Mouse (Mus musculus) CD4-positive, CD25-positive, alpha-beta regulatory T cell, adult 4 months (primary cell): ENCODE measurements around the gene Trpm8. TPM values are rescaled to one million over a fixed set of nuclear protein-coding genes. Genes with fewer than 3 reads are reported as not detected.

Experiments used
- ATAC-seq: one replicate; pipeline ENCODE4 v1.8.0; 2017
- polyA plus RNA-seq, 2 experiments: library from polyadenylated mRNA; unstranded; fragments of 100-300 nt; shearing (Covaris generic); gene quantifications; one replicate each; pipeline ENCODE4 v1.2.1; 2017

Trpm8 gene
- polyA plus RNA-seq, 2 experiments from 2014 or later: not detected

DNA sequence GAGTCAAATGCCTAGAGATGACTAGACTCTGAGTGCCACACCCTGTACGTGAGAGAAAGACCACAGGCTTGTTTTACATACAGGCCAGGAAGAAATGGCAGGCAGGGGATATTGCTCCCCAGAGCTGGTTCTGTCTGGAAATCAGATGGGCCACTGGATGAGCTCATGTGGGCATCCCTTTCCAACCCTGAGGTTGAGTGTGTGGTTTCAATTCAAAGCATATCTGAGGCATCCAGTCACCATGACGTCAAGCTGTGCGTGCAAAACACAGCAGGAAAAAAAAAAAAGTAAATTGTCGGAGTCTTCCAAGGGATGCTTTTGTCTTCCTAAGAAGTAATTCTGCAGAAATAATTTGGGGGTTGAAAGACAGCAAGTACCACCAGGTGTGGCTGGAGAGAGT, 83.6 kb downstream of the Trpm8 start:
- ATAC-seq: no peak

- no peak for ATAC-seq
These were observed 89.6 kb downstream of the Trpm8 start for GRCm38 (mm10) chr1:88366881-88367644.

GRCm38 (mm10) chr1:88378446-88378845, 101.0 kb downstream of the Trpm8 start:
- no peak for ATAC-seq

GRCm38 (mm10) chr1:88391632-88392031, 114.2 kb downstream of the Trpm8 start:
- ATAC-seq: no peak

- ATAC-seq: no peak
These were observed 115.9 kb downstream of the Trpm8 start for GRCm38 (mm10) chr1:88393321-88393720.

- ATAC-seq: no peak
These were observed 125.9 kb downstream of the Trpm8 start for GRCm38 (mm10) chr1:88403378-88403777.

- no peak for ATAC-seq
These were observed 128.8 kb downstream of the Trpm8 start for GRCm38 (mm10) chr1:88406078-88406806.

DNA sequence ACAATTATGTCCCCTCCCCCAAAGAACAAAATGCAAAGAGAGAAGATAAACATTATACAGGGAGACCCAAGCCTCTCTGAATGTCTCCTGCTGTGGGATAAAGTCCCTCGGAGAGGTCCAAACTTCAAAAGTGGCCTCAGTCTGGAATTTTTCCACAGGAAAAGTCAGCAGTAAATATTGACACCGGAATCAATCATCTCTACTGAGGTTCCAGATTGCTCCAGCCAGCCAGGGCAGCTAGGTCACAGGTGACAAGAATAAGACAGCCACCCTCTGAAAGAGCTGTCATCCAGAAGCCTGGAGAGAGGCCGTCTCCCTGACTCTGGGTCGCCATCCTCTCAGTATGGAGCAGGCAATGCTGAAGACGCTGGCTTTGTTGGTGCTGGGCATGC, 129.3 kb downstream of the Trpm8 start, which contains the start of gene Spp2:
Gene Spp2, plus strand, starts transcription at position 155 of the 392 bp plus-strand sequence.
- no peak for ATAC-seq

DNA sequence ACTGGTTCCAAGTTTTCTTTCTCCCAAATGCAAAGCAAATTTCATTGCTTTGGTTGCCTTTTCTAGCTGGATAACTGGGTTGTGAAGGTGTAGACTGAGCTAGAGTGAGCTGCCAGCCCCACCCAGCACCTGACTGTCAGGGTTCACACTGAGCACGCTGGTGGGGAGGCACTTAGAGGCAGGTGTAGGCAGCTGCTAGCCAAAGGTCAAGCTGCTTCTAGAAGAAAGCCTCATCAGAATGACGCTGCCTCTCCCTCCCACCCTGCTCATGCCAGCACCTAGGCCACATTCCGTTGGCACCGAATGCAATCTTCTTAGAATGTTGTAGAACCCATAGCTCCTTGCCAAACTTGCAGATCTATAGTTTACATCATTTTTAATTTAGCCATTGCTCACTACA, 130.9 kb downstream of the Trpm8 start:
- no peak for ATAC-seq

GRCm38 (mm10) chr1:88412013-88412412, 134.6 kb downstream of the Trpm8 start:
- ATAC-seq: no peak

- no peak for ATAC-seq
These were observed 141.5 kb downstream of the Trpm8 start for GRCm38 (mm10) chr1:88418943-88419342.

- ATAC-seq: no peak
These were observed 144.6 kb downstream of the Trpm8 start for GRCm38 (mm10) chr1:88422045-88422444.

DNA sequence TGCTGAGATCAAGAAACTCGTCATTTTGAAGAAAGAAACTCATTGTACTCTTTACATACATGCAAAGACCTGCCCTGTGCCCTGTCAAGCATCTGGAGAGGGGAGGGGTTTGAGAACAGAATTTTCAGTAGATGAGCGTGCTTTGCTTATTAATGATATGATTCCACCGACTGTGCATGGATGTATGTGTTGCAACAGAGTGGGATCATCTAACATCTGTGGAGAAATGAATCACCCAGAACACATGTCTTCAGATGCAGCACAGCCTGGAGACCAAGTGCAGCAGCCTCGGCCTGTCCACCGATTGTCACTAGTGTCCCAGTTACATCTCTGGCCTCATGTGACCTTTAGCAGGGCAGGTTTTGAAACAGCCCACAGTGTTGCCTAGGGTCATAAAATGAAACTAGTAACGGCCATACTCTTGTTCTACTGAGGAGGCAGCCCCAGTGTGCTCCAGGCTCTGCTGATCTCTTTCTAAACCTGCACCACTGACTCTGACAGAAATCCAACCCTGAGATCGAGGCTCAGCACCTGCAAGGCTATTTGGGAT, 145.5 kb downstream of the Trpm8 start:
- no peak for ATAC-seq

DNA sequence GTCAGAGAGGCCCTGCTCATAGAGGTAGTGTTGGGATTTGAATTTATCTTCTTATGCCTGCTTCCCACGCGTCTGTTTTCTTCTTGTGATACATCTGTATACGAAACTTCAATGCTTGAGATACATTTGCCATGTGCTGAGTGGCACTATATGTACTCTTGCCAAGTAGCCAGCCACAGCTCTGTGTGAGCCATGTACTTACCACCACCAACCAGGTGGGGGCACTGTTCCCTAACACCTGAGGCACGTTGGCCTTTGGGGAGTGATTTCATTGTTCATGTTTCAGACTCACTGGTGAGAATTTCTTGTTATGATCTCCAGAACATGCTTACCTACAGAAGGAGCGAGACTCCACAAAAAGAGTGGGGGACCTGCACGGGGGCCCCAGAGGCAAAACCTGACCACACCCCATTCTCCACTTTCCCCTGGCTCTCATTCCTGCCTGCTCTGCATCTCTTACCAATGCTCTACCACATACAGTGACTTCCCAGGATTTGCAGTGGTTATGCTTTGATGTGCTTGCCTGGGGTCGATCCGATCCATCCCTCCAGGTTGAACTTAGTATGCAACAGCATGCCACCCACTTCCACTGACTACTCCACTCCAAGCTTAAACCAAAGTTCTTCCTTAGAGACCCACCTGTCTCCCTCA, 147.3 kb downstream of the Trpm8 start:
- peak; percentile 85 for ATAC-seq

DNA sequence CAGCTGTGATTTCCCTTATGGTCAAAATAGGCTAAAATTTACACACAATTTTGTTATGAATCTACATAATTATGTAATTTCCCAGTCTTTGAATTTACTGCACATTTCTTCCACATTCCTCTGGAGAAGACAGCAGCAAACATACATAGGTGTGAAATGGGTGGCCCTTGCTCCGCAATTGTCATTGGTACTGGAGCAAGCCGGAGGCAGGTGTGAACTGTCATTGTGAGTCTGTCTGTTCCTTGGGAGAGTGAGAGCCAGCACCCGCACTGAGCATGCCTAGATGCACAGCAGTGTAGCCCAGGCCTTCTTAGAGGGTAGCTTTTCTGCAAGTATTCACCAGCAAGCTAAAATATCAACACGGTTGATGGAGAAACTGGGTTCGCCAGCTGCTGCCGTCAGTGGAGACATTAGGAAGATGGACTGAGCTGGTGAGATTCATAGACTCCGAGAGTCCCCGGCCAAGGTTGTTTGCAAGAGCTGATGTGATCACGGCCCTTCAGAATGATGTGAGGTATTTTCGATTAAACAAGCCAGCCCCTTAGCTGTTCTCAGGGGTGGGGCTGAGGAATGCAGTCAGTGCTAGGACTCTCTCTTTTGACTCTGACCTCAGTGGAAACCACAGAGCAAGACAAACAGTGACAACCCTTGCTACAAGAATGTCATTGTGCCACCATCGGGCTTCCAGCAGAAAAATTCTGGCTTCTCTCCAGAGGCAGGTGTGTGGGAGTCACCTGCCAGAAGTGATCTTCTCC, 150.7 kb downstream of the Trpm8 start:
- no peak for ATAC-seq

DNA sequence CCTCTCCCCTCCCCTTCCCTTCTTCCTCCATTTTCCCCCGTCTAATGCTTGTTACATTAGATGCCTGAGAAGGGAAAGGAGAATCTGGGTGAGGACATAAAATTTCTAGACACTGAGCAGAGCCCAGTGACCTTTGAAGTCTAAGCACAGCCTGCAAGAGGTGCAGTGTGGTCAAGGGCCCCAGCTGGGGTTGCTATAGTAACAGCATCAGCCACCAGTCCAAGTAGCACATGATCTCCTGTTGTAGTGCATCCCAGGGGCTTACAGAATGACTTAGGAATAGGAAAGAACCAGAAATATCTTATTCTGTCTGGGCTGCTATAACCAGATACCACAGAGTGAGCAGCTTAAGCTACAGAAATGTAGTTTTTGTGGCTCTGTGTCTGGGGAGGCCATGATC, 152.0 kb downstream of the Trpm8 start:
- no peak for ATAC-seq

DNA sequence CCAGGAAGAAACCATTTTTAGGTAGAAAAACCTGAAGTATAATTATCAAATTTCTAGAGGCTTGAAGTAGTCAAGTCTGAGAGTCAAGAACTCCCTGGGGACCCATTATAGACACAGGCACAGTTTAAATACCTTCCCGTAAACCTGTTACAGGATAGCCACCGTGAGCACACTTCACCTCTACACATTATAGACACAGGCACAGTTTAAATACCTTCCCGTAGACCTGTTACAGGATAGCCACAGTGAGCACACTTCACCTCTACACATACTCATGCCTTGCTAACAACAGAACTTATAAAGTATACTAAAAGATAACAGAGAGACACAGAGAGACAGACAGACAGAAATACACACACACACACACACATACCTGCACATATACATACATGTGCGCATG, 153.8 kb downstream of the Trpm8 start:
- no peak for ATAC-seq

GRCm38 (mm10) chr1:88432601-88433000, 155.1 kb downstream of the Trpm8 start:
- ATAC-seq: no peak

GRCm38 (mm10) chr1:88433096-88433883, 155.8 kb downstream of the Trpm8 start:
- no peak for ATAC-seq

GRCm38 (mm10) chr1:88434057-88434456, 156.6 kb downstream of the Trpm8 start:
- no peak for ATAC-seq
